Comparison of ENCODE assay signal across 23 mouse cellular contexts in the genomic region with DNA sequence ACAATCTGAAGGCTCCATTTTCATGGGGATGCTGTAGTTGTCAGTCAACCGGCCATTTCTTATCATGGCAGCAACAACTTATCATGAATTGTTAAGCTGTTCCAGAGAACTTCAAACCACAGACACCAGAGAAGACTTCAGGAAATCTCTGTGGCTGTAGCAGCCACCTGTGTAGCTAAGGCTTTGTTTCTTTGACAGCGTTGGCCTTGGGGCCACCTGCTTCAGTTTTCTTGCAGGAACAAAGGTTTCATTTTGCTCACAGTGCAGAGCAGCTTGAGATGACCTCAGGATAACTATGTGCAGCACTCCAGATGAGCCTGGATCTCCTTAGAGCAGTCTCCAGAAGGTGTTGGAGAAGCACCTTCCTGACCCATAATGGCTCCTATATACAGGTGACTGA. TPM values are rescaled to one million over a fixed set of nuclear protein-coding genes. Genes with fewer than 3 reads are reported as not detected.
DNase-seq lines count a peak whose midpoint lies in the region; ATAC-seq lines count a peak whose summit lies in the region.
"Had no signal": no experiment of that assay in that cellular context is flagged by ENCODE, and none has a peak within 500 bp of the region (broad histone marks: within the 10 kb centered on the region; RNA-seq: fewer than 3 reads in every experiment).

No protein-coding gene starts in this region.

- ATAC-seq in CD4-positive, CD25-positive, alpha-beta regulatory T cell, adult 4 months: no peak
- ATAC-seq in kidney, embryonic 16.5 days (ENCODE audit: low FRiP score, low TSS enrichment): no peak
- ATAC-seq: forebrain, embryonic 13.5 days; forebrain, postnatal 0 days; hindbrain, embryonic 16.5 days had no signal

- H3K4me1 ChIP-seq in kidney, embryonic 16.5 days (ENCODE audit: insufficient read depth, low read length): no peaks in the 10 kb centered on the region
- H3K4me1 ChIP-seq: embryonic facial prominence, embryonic 13.5 days; heart, embryonic 12.5 days; hindbrain, embryonic 12.5 days had no signal

- H3K27ac ChIP-seq in kidney, embryonic 16.5 days (ENCODE audit: low read length): no peak overlapping the region
- H3K27ac ChIP-seq: embryonic facial prominence, embryonic 13.5 days; forebrain, embryonic 13.5 days; gastrocnemius, adult 2 months; hindbrain, embryonic 12.5 days had no signal

- no peak overlapping the region for H3K9ac ChIP-seq in kidney, embryonic 16.5 days (replicated peaks; ENCODE audit: low read length)
- H3K9ac ChIP-seq: embryonic facial prominence, embryonic 13.5 days; forebrain, embryonic 13.5 days; forebrain, postnatal 0 days; heart, embryonic 12.5 days; hindbrain, embryonic 12.5 days had no signal

- WGBS in kidney, embryonic 16.5 days: 84% methylated on average over 2 of the region's 2 CpGs

- H3K4me3 ChIP-seq in kidney, embryonic 16.5 days (ENCODE audit: low read length): no peak overlapping the region
- H3K4me3 ChIP-seq: embryonic facial prominence, embryonic 13.5 days; forebrain, embryonic 13.5 days; gastrocnemius, adult 2 months; heart, embryonic 12.5 days; hindbrain, embryonic 12.5 days had no signal

- H3K9me3 ChIP-seq in kidney, embryonic 16.5 days (ENCODE audit: low read length): no peaks in the 10 kb centered on the region
- H3K9me3 ChIP-seq: embryonic facial prominence, embryonic 13.5 days; forebrain, embryonic 13.5 days; heart, embryonic 12.5 days; hindbrain, embryonic 12.5 days had no signal

- no peak overlapping the region for H3K4me2 ChIP-seq in kidney, embryonic 16.5 days (replicated peaks; ENCODE audit: low read depth, low read length)
- H3K4me2 ChIP-seq: embryonic facial prominence, embryonic 13.5 days; forebrain, embryonic 13.5 days; heart, embryonic 12.5 days; hindbrain, embryonic 12.5 days had no signal

- no peaks in the 10 kb centered on the region for H3K36me3 ChIP-seq in kidney, embryonic 16.5 days (ENCODE audit: insufficient read depth, low read length)
- H3K36me3 ChIP-seq: embryonic facial prominence, embryonic 13.5 days; heart, embryonic 12.5 days; hindbrain, embryonic 12.5 days had no signal

- no peaks in the 10 kb centered on the region for H3K27me3 ChIP-seq in kidney, embryonic 16.5 days (ENCODE audit: insufficient read depth, low read length)
- H3K27me3 ChIP-seq: embryonic facial prominence, embryonic 13.5 days; heart, embryonic 12.5 days; hindbrain, embryonic 12.5 days had no signal

- peak; percentile 20 for DNase-seq in CD4-positive, CD25-positive, alpha-beta regulatory T cell, adult 2 months (ENCODE audit: low read depth, low spot score)
- peak; percentile 7 to 27 for DNase-seq in thymus, adult 18-20 months
- DNase-seq in thymus, postnatal 14 days: peak; percentile 50
- DNase-seq in right cerebral cortex, postnatal 4 days: no peak
- DNase-seq in cerebellum, postnatal 25 days: no peak
- DNase-seq: adrenal gland, postnatal 10 days; cerebellum, adult 11 months; cerebellum, adult 8-10 months; cerebellum, postnatal 36 days; forebrain, postnatal 0 days; gastrocnemius, adult 2 months; gastrocnemius, postnatal 25 days; heart, postnatal 36 days had no signal

RNA-seq across cellular contexts. Expression of a gene that starts 48.7 kb away (rescaled TPM):
- not detected for polyA plus RNA-seq in CD4-positive, CD25-positive, alpha-beta regulatory T cell, adult 4 months (2017; shearing (Covaris generic))
- not detected in 2 replicates for polyA plus RNA-seq in kidney, embryonic 16.5 days (2015; fragmentation: Nextera tagmentation; extraction: Ambion mirVana)
- polyA plus RNA-seq: brain, embryonic 14.5 days; C2C12; embryonic facial prominence, embryonic 13.5 days; forebrain, embryonic 13.5 days; forebrain, postnatal 0 days; heart, embryonic 12.5 days; heart, postnatal 0 days; hindbrain, embryonic 12.5 days; hindbrain, embryonic 16.5 days had no signal

Comparison
In these comparisons a context has a peak if more than half of its experiments do, and no peak if none do; other contexts are left out.
1. DNase-seq: peak in CD4-positive, CD25-positive, alpha-beta regulatory T cell, adult 2 months (single experiment), thymus, adult 18-20 months (2 of 2) and thymus, postnatal 14 days (single experiment); none in right cerebral cortex, postnatal 4 days (single experiment) and cerebellum, postnatal 25 days (0 of 2).